Mouse (Mus musculus): ENCODE results near the gene Smyd4.
"Not testable (repeated sequence)": the region's sequence is repeated elsewhere in the genome, so short reads cannot be mapped to it uniquely, and the experiment has no call there.

The Smyd4 gene

DNA sequence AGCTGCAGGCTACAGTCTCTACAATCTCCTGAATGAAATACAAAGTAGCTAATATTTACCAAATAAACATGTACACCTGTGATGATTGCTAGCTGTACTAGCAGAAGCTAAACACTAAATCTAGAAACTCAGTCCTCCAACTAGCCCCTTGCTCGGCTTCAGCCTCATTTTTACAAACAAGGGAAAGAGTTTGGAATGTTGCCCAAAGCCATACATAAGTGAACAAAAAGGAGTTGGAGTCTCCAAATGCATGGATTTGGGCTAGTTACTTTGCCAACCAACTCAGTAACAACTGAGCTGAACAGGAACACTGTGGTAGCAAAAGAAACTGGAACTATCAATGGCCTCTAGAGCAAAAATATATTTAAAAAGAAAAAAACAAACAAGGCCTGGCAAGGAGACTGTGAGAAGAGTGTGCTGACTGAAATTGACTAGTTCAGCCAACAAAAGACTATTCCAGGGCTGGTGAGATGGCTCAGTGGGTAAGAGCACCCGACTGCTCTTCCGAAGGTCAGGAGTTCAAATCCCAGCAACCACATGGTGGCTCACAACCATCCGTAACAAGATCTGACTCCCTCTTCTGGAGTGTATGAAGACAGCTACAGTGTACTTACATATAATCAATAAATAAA is 1.6 kb upstream of the Smyd4 start:
- no peak for DNase-seq

DNA sequence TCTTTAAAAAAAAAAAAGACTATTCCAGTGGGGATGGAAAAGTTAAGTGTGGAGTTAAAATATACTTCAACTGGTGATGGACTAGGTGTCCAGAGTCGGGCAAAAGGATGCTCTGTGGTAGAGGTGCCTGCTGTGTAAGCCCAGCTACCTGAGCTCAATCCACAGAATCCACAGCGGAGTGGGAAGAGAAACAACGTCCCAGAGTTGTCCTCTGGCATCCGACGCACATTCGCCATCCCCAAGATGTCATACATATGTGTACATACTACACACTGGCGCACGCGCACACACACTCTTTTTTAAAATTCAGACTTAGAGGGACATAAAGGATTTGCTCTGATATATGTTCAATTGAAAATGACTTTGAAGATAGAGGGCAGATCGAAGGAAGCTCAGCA is 1.0 kb upstream of the Smyd4 start:
- no peak for DNase-seq

- DNase-seq = no peak
Measured at GRCm38 (mm10) chr11:75347596-75347995, 637 bp upstream of the Smyd4 start.

- DNase-seq = no peak
Measured at GRCm38 (mm10) chr11:75348890-75349261, 643 bp downstream of the Smyd4 start.

GRCm38 (mm10) chr11:75351225-75351624 is 3.0 kb downstream of the Smyd4 start:
- no peak for DNase-seq

DNA sequence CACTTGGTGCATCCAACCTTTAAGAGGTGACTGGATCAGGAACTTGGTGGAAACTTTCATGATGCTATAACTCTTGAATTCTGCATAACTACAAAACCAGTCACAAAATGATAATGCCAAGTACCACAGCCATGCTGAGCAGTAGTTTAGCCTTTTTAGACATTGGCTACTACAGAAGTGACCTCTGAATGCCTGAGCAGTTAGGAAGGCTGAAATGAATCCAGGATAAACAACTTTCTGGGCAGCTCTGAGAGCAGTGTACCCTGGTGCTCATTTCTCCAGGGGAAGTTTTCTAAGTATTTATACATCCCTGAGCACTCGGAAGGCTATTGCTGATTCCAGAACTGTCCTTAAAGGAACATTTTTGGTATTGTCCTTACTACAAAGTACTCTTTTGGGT is 7.2 kb downstream of the Smyd4 start:
- peak; percentile 27 for DNase-seq

DNA sequence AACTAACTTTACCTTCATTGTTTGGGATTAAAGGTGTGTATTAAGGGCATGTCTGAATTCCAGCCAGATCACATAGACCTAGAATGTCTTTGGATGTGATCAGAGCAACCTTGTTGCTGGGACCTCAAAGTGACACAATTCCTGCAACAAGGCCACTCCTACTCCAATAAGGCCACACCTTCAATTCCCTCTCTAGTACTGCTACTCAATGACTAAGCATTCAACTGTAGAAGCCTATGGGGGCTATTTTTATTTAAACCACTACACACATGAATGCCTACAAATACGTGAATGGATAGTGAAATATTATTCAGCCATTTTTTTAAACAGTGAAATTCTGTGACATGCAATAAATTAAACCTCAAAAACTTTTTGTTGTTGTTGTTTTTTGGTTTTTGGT is 28.9 kb downstream of the Smyd4 start:
- no peak for DNase-seq

- DNase-seq = not testable (repeated sequence)
Measured at GRCm38 (mm10) chr11:75378786-75379185, 30.6 kb downstream of the Smyd4 start.

- DNase-seq = not testable (repeated sequence)
Measured at GRCm38 (mm10) chr11:75383529-75383928, 35.3 kb downstream of the Smyd4 start.

DNA sequence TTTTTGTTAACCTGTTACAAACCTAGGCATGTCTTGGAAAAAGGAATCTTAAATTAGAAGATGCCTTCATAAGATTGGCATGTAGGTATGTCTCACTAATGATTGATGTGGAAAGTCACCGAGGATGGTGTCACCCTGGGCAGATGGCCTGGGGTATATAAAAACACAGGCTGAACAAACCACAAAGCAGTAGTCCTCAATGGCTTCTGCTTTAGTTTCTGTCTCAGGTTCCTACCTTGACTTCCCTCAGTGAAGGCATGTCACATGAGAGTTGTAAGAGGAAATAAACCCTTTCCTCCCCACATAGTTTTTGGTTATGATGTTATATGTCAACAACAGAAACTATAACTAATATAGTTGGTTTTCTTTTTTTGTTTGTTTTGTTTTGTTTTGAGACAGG is 47.4 kb downstream of the Smyd4 start:
- DNase-seq = no peak

DNA sequence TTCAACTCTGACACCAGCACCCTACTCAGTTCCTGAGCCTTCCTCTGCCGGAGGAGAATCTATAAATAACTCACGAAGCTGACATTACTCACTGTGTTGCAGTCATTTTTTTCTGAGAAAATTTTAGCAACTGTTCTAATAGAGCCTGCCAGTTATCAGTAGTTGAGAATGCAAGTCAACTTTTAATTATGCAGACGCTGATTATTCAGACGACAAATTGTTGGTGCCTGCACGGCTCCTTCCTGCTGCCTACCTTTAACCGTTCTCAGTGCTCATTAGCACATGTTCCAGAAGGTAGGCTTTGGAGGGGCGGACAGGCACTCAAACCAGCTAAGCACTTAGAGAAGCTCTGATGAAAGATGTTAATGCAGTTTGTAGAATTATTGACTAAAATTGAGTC is 49.2 kb downstream of the Smyd4 start:
- DNase-seq = no peak

GRCm38 (mm10) chr11:75399411-75399841 is 51.2 kb downstream of the Smyd4 start:
- DNase-seq = no peak

GRCm38 (mm10) chr11:75400099-75400498 is 51.9 kb downstream of the Smyd4 start:
- no peak for DNase-seq

GRCm38 (mm10) chr11:75402271-75402690 is 54.0 kb downstream of the Smyd4 start:
- peak; percentile 82 for DNase-seq

DNA sequence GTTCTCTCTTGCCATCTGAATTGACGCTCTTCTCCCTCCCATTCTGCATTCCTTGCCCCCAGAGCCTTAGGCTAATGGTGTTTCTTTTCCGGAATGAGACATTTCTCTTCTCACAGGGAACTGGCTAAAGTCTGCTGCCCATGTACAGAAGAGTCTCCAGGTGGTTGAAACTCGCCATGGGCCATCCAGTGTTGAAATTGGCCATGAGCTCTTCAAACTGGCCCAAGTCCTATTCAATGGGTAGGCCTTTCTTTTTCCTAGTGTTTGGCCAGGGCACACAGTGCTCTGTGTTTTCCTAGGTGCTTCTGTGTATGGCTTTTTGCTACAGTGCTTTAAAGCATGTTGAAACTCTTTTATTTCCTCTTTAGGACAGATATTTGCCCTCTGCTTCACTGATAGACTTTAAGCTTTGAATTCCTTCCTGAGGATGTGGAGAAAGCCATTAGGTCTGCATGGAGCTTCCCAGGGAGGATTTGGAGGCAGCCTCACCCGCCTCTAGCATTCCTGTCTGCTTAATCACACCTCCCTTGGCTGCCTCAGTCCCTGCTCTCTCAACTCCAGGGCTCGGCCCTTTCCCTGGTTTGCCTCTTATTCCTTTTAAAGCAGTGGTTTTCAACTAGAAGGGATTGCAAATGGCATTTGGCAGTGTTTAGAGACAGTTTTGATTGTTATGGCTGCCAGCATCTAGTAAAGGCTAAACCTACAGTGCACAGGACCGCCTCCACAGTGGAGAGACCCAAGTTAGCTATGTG is 55.2 kb downstream of the Smyd4 start:
- DNase-seq = no peak

- no peak for DNase-seq
Measured at GRCm38 (mm10) chr11:75404801-75405200, 56.6 kb downstream of the Smyd4 start.

GRCm38 (mm10) chr11:75406104-75406503 is 57.9 kb downstream of the Smyd4 start:
- no peak for DNase-seq

DNA sequence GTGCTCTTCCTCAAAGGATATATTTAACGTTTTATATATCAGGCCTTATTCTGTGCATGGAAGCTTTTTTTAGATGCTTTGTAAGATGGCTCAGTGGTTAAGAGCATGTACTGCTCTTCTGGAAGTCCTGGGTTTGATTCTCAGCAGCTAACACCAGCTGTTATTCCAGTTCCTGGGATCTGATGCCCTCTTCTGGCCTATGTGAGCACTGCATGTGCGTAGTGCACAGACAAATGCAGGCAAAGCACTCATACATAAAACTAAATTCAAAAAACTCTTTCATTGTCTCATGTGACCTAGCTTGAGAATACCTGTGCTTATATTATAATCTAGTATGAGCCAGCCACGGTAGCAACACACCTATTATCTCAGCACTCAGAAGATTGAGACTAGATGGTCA is 58.6 kb downstream of the Smyd4 start:
- DNase-seq = peak; percentile 53

DNA sequence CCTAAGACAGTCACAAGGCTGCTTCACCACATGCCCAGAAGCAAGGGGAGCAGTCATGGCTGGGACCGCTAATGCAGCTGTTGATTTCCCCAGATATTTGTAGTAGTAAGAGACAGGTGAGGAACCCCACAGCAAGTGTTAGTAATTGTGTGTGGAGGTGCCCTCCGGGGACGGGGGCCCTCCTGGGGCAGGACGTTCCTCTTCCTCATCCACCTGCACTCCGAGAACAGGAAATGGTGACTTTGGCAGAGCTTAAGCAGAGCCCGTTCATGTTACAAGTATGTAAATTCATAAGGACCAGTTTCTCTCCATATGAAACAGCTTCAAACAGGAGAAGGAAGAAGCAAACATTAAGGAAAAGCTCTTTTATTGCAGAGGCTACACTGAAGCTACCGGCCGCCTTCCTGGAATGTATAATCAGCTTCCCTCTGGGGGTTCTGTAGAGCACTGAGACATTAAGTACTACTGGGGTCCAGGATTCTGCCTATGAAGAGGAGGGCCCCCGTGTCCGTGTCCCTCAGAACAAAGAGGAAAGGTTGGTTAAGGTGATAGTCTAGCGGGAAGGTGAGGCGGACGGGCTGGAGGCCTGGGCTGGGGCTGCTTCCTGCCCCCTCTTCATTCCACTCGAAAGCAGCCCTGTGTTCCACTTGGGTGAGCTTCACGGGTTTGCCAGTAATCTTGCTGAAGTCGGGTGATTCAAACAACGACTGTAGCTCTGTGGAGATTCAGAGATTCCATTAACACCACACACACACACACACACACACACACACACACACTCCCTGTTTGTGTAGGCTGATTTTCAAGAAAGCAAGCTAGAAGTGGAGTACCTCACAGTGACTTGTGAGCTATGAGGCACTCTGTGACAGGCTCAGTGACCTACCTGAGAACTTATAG is 61.7 kb downstream of the Smyd4 start:
- peak; percentile 67 for DNase-seq

- DNase-seq = no peak
Measured at GRCm38 (mm10) chr11:75410591-75410990, 62.4 kb downstream of the Smyd4 start.

GRCm38 (mm10) chr11:75415096-75415495 is 66.9 kb downstream of the Smyd4 start:
- no peak for DNase-seq

GRCm38 (mm10) chr11:75415994-75416393 is 67.8 kb downstream of the Smyd4 start:
- no peak for DNase-seq

DNA sequence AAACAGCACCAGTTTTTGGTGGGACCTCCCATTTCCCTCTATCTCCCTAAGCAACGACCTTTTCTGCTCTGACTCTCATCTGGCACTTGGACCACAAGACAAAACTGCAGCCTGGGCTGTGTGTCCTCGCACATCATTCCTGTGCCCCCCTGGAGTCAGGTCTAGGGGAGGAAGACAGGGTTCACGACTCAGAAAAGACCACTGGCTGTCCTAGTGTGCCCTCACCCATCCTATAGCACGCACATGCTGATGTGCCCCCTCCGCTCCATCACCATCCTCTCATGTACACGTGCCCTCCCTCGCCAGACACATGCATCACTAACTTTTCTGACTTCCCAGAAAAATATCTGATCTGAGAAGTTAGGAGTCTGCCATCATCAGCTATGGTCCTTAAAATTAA is 71.8 kb downstream of the Smyd4 start:
- DNase-seq = no peak

All from kidney, postnatal 14 days (tissue).